Mouse (Mus musculus) CH12.LX (cell line): Measurements from ENCODE around the gene Il27ra. TPM values are rescaled to one million over a fixed set of nuclear protein-coding genes. Genes with fewer than 3 reads are reported as not detected.

ENCODE experiments used
- DNase-seq: peaks from one replicate; pipeline ENCODE4 v3.0.0-alpha.2; 2013; ENCODE audit errors: extremely low read depth
- H3K27ac ChIP-seq: 2 replicates; pipeline ENCODE4 v1.5.1; 2012; ENCODE audit warnings: low read depth, mild to moderate bottlenecking, control low read depth, moderate library complexity; ENCODE audit not compliant: insufficient read depth
- H3K27me3 ChIP-seq: replicated peaks from 2 replicates; pipeline ENCODE3; 2012; ENCODE audit warnings: inconsistent platforms
- H3K36me3 ChIP-seq, 2 experiments: replicated peaks in 1 of 2; 2 replicates each; pipeline versions ENCODE3 to v1.6.1; 2012; ENCODE audit warnings: inconsistent platforms in 1 of 2, low read length in 1 of 2, mild to moderate bottlenecking in 1 of 2, mixed read lengths in 1 of 2, moderate library complexity in 1 of 2; ENCODE audit not compliant: control insufficient read depth in 1 of 2, insufficient read depth in 1 of 2
- H3K4me1 ChIP-seq, 2 experiments: 2 replicates each; pipeline ENCODE4 v1.6.1; 2012; ENCODE audit warnings: inconsistent platforms in 1 of 2, moderate library complexity in 1 of 2; ENCODE audit not compliant: insufficient read depth in 2 of 2, control insufficient read depth in 1 of 2
- H3K4me2 ChIP-seq: 2 replicates; pipeline ENCODE4 v1.6.1; 2012; ENCODE audit warnings: low read depth, mild to moderate bottlenecking, control low read depth; ENCODE audit not compliant: poor library complexity, insufficient read depth, severe bottlenecking
- H3K4me3 ChIP-seq, 3 experiments: fragments of 150-350 bp in 1 of 3; sonication (generic) in 1 of 3; replicated peaks in 1 of 3; 2 replicates each; pipeline versions ENCODE3 to v1.5.1; 2011 to 2012; ENCODE audit warnings: low read depth in 2 of 3, low read length in 2 of 3, mild to moderate bottlenecking in 2 of 3, moderate library complexity in 2 of 3, control low read depth in 1 of 3, improper control_type of control experiment in 1 of 3, inconsistent platforms in 1 of 3, mixed read lengths in 1 of 3; ENCODE audit not compliant: poor library complexity in 1 of 3
- H3K79me2 ChIP-seq: replicated peaks from 2 replicates; pipeline ENCODE4 v1.6.1; 2012; ENCODE audit warnings: mild to moderate bottlenecking, moderate library complexity; ENCODE audit not compliant: control insufficient read depth, poor library complexity, insufficient read depth, severe bottlenecking; ENCODE audit errors: extremely low read depth
- H3K9ac ChIP-seq: 2 replicates; pipeline ENCODE4 v1.6.1; 2012; ENCODE audit warnings: low read depth, mild to moderate bottlenecking, control low read depth, moderate library complexity; ENCODE audit not compliant: insufficient read depth
- H3K9me3 ChIP-seq: replicated peaks from 2 replicates; pipeline ENCODE3; 2012; ENCODE audit warnings: low read length, inconsistent platforms, mixed read lengths
- CHD1 ChIP-seq: IDR thresholded peaks from 2 replicates; pipeline ENCODE4 v1.6.1; 2012; ENCODE audit warnings: low read depth, low read length, improper control_type of control experiment, inconsistent platforms
- CHD2 ChIP-seq: IDR thresholded peaks from 2 replicates; pipeline ENCODE4 v1.6.1; 2011; ENCODE audit warnings: low read length, improper control_type of control experiment
- ELF1 ChIP-seq: IDR thresholded peaks from 2 replicates; pipeline ENCODE4 v1.6.1; 2014; ENCODE audit warnings: low read depth, mild to moderate bottlenecking, inconsistent platforms, low read length, improper control_type of control experiment
- GABPA ChIP-seq: IDR thresholded peaks from 2 replicates; pipeline ENCODE4 v1.6.1; 2012; ENCODE audit warnings: low read depth, low read length, improper control_type of control experiment, inconsistent platforms; ENCODE audit not compliant: insufficient replicate concordance
- HCFC1 ChIP-seq: IDR thresholded peaks from 2 replicates; pipeline ENCODE4 v1.6.1; 2012; ENCODE audit warnings: low read depth, mild to moderate bottlenecking, inconsistent platforms, low read length, improper control_type of control experiment
- JUND ChIP-seq: conservative IDR thresholded peaks from 2 replicates; pipeline ENCODE4 v1.6.1; 2011; ENCODE audit warnings: low read depth, low read length, improper control_type of control experiment
- MAFK ChIP-seq: IDR thresholded peaks from 2 replicates; pipeline ENCODE4 v1.6.1; 2011; ENCODE audit warnings: low read length, improper control_type of control experiment; ENCODE audit not compliant: insufficient replicate concordance
- MAX ChIP-seq: IDR thresholded peaks from 2 replicates; pipeline ENCODE4 v1.6.1; 2011; ENCODE audit warnings: low read length, improper control_type of control experiment
- MAZ ChIP-seq: IDR thresholded peaks from 2 replicates; pipeline ENCODE4 v1.6.1; 2012; ENCODE audit warnings: low read depth, mild to moderate bottlenecking, inconsistent platforms, low read length, improper control_type of control experiment, moderate library complexity
- MXI1 ChIP-seq: IDR thresholded peaks from 2 replicates; pipeline ENCODE4 v1.6.1; 2011; ENCODE audit warnings: mild to moderate bottlenecking, low read depth, low read length, improper control_type of control experiment
- NELFE ChIP-seq: IDR thresholded peaks from 2 replicates; pipeline ENCODE4 v1.6.1; 2011; ENCODE audit warnings: low read depth, low read length, improper control_type of control experiment
- NRF1 ChIP-seq: IDR thresholded peaks from 2 replicates; pipeline ENCODE4 v1.6.1; 2014; ENCODE audit warnings: low read depth, mild to moderate bottlenecking, inconsistent platforms, low read length, improper control_type of control experiment, moderate library complexity
- PAX5 ChIP-seq: IDR thresholded peaks from 2 replicates; pipeline ENCODE4 v1.6.1; 2012; ENCODE audit warnings: low read length, inconsistent platforms, mixed read lengths
- POLR2A ChIP-seq: IDR thresholded peaks from 2 replicates; pipeline ENCODE4 v1.6.1; 2011; ENCODE audit warnings: low read depth, mild to moderate bottlenecking, improper control_type of control experiment, low read length
- POLR2AphosphoS2 ChIP-seq: IDR thresholded peaks from 2 replicates; pipeline ENCODE4 v1.6.1; 2011; ENCODE audit warnings: low read depth, low read length, improper control_type of control experiment
- RCOR1 ChIP-seq: conservative IDR thresholded peaks from 2 replicates; pipeline ENCODE4 v1.6.1; 2012; ENCODE audit warnings: low read depth, mild to moderate bottlenecking, inconsistent platforms, low read length, improper control_type of control experiment
- SIN3A ChIP-seq: IDR thresholded peaks from 2 replicates; pipeline ENCODE4 v1.6.1; 2012; ENCODE audit warnings: low read length, improper control_type of control experiment, inconsistent platforms
- TCF12 ChIP-seq: IDR thresholded peaks from 2 replicates; pipeline ENCODE4 v1.6.1; 2014; ENCODE audit warnings: low read depth, mild to moderate bottlenecking, inconsistent platforms, low read length, improper control_type of control experiment
- USF1 ChIP-seq: IDR thresholded peaks from 2 replicates; pipeline ENCODE4 v1.6.1; 2014; ENCODE audit warnings: low read depth, mild to moderate bottlenecking, inconsistent platforms, low read length, improper control_type of control experiment
- ZC3H11A ChIP-seq: IDR thresholded peaks from 2 replicates; pipeline ENCODE4 v1.6.1; 2012; ENCODE audit warnings: low read depth, mild to moderate bottlenecking, inconsistent platforms, low read length, improper control_type of control experiment
- ZKSCAN1 ChIP-seq: IDR thresholded peaks from 2 replicates; pipeline ENCODE4 v1.6.1; 2012; ENCODE audit warnings: low read depth, inconsistent platforms, low read length, improper control_type of control experiment, borderline replicate concordance
- ZMIZ1 ChIP-seq: IDR thresholded peaks from 2 replicates; pipeline ENCODE4 v1.6.1; 2012; ENCODE audit warnings: low read depth, mild to moderate bottlenecking, inconsistent platforms, low read length, improper control_type of control experiment
- ZNF384 ChIP-seq: IDR thresholded peaks from 2 replicates; pipeline ENCODE4 v1.6.1; 2012; ENCODE audit warnings: low read depth, low read length, improper control_type of control experiment, inconsistent platforms
- dilution Hi-C: fragments of 300-500 bp; cut with MboI; formaldehyde crosslinking; loops from 2 replicates; pipeline ENCODE4 v1.14.3; 2020; ENCODE audit warnings: low sequenced_read_pairs; ENCODE audit not compliant: extremely low pct_unique_long_range_greater_than_20kb, extremely low pct_ligation_motif_present
- in situ Hi-C: fragments of 300-500 bp; cut with MboI; formaldehyde crosslinking; loops from 3 replicates; pipeline ENCODE4 v1.14.3; 2019; ENCODE audit warnings: low sequenced_read_pairs, low pct_ligation_motif_present, low pct_unique_long_range_greater_than_20kb, mixed read lengths
- polyA plus RNA-seq: library from polyadenylated mRNA; unstranded; fragments of >175 nt; gene quantifications from 2 replicates; pipeline ENCODE4 v1.2.1, GENCODE M21; 2012; ENCODE audit warnings: low read depth; ENCODE audit not compliant: insufficient read length
- total RNA-seq, 2 experiments: library from RNA; depleted of rRNA; stranded (reverse); fragments of 300-350 nt in 1 of 2; fragments of >200 nt in 1 of 2; gene quantifications; 2 replicates each; pipeline ENCODE4 v1.2.3; 2012 to 2014

Il27ra gene
- total and polyA plus RNA-seq, 3 experiments, result 1.4 to 2.4 (median 2.3) TPM

DNA sequence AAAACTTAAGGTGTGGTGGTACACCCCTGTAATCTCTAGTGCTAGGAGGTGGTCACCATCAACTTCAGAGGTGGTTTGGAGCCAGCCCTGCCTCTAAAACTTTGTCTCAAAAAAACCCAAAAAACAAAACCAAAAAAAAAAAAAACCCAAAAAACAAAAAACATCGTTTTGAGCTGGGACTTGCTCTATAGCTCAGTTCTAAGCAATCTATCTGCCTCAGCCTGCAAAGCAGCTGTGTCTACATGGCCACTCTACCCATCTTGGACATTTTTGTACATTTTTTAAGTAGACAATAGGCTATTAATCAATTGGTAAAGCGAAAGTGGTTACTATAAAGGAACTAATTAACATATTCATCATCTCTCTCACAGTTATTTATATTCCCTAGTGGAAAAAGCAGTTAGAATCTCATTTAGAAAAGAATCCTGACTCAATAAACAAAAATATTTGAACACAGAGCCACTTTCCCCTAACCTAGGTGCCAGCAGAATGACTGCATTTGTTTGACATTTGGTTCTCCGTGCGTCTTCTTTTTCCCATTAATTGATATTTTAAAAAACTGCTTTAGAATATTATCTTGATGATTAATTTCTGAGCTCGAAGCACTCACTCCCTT is 23.2 kb upstream of the Il27ra start:
- peaks cover 25 to 54% of the 10 kb centered on the region in 2 experiments for H3K4me1 ChIP-seq
- H3K9me3 ChIP-seq, result no peaks in the 10 kb centered on the region
- H3K27ac ChIP-seq, result peak overlapping the region; percentile 47
- no peaks in the 10 kb centered on the region for H3K27me3 ChIP-seq
- H3K79me2 ChIP-seq, result peaks cover 10% of the 10 kb centered on the region; the same call in 1 of the 2 replicates
- H3K36me3 ChIP-seq, result peaks cover 0 to 3% of the 10 kb centered on the region in 2 experiments
- H3K9ac ChIP-seq, result peak overlapping the region; percentile 93
- in situ Hi-C loops, result no loop called here
- H3K4me3 ChIP-seq, result peak overlapping the region; percentile 68 to 71 (median 70)
- dilution Hi-C loops, result no loop called here
- peak overlapping the region; percentile 37; the same call in 1 of the 2 replicates for H3K4me2 ChIP-seq
- DNase-seq, result no peak
- TF ChIP-seq POLR2AphosphoS2 (no peak), CHD1 (0 out of 2 replicates have a peak, but pooled peaks have one; percentile 65), ZNF384 (peak; percentile 45; the same call in 1 of the 2 replicates), SIN3A (peak; percentile 20; the same call in 1 of the 2 replicates)

DNA sequence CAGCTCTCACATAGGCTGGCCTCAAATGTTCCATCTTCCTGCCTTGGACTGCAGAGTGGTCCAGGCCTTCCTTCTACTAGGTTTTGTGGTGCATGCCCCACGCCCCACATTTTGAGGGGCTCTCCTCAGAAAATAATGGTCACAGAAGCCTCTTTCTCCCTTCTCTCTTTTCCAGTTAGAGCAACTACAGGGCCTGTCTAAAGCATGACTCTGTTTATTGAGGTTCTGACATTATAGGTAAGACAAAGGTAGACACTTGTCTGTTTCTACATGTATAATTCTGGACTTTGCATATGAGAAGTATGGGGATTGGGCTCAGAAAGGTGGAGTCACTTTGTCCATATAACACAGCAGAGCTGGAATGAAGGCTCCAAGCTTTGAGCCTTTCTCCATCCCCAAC is 22.6 kb upstream of the Il27ra start, which contains the start of gene Gm10643:
Gene Gm10643 (minus strand): TSS at position 101 of the 400 bp plus-strand sequence.
- dilution Hi-C loops, result no loop called here

DNA sequence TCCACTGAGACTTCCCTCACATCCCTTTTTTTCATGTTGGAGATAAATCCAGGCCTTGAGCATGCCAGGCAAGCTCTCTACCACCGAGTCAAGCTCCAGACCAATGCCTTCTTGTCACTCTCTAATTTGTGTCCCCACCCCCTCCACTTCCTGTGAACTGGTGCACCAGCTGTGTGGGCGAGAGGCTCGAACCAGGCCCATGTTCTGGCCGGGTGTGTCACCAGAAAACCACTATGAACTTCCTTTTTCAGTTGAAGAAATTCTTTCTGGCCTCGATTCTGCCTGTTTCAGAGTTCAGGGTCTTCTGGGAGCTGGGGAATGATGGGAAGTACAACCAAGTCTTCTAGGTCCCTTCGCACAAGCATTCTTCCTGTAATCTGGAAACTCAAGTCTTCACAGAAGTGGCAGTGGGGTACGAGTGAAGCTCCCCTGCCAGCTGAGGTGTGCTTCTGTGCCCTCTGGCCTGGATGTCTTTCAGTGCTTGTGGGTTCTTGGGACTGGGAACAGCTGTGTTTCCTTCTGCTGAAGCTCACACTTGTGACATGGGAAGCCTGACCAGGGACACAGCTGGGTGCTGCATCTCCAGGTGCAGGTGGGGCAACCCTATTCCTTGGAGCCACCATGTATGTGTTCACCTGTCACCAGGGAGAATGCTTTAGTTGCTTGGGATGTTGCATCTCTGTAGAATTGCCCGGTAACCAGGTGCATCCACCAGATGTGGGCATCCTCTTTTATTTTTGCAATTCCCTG is 21.6 kb upstream of the Il27ra start:
- peaks cover 13 to 39% of the 10 kb centered on the region in 2 experiments for H3K4me1 ChIP-seq
- peak overlapping the region; percentile 31 for H3K27ac ChIP-seq
- in situ Hi-C loops (no loop called here), dilution Hi-C loops (no loop called here)
- H3K79me2 ChIP-seq, result peaks cover 8% of the 10 kb centered on the region; the same call in 1 of the 2 replicates
- H3K4me2 ChIP-seq, result no peak overlapping the region
- TF ChIP-seq JUND (no peak), ZMIZ1 (no peak), ELF1 (0 out of 2 replicates have a peak, but pooled peaks have one; percentile 34), HCFC1 (0 out of 2 replicates have a peak, but pooled peaks have one; percentile 18), ZKSCAN1 (no peak), TCF12 (peak; percentile 41; the same call in 1 of the 2 replicates), MAX (no peak), MAFK (no peak), GABPA (no peak), POLR2A (peak; percentile 43), CHD1 (no peak), NRF1 (no peak), MXI1 (no peak), PAX5 (no peak), RCOR1 (no peak), CHD2 (peak; percentile 70; the same call in 1 of the 2 replicates), NELFE (no peak), MAZ (no peak)
- no peaks in the 10 kb centered on the region for H3K27me3 ChIP-seq
- no peak overlapping the region for H3K4me3 ChIP-seq
- H3K9ac ChIP-seq, result no peak overlapping the region
- H3K9me3 ChIP-seq, result no peaks in the 10 kb centered on the region
- H3K36me3 ChIP-seq, result no peaks in the 10 kb centered on the region
- peak; percentile 72 for DNase-seq

More for the DNA sequence above, 22.6 kb upstream of the Il27ra start, which contains the start of gene Gm10643:
- no peak for DNase-seq
- TF ChIP-seq USF1, result no peak
- no peak for TF ChIP-seq CHD1
- no peak for TF ChIP-seq SIN3A
- TF ChIP-seq MAZ, result no peak
- TF ChIP-seq ZC3H11A, result no peak
- Histone ChIP-seq H3K4me1 (peaks cover 20 to 49% of the 10 kb centered on the region in 2 experiments), H3K36me3 (no peaks in the 10 kb centered on the region), H3K9ac (peak within 1 kb of the TSS; percentile 93), H3K9me3 (no peaks in the 10 kb centered on the region), H3K27me3 (no peaks in the 10 kb centered on the region), H3K4me3 (peak within 1 kb of the TSS; percentile 68 to 71 (median 70)), H3K4me2 (peak within 1 kb of the TSS; percentile 37; the same call in 1 of the 2 replicates), H3K27ac (peak within 1 kb of the TSS; percentile 47), H3K79me2 (peaks cover 8% of the 10 kb centered on the region; the same call in 1 of the 2 replicates)
- in situ Hi-C loops, result no loop called here
